Mouse (Mus musculus): ENCODE results near the gene Frmd5.

- TF ChIP-seq CTCF (IDR thresholded peaks at IDR 0.05; ENCODE audit: low read depth) (no peak), EP300 (IDR thresholded peaks at IDR 0.05; ENCODE audit: low read depth) (no peak)
Measured at GRCm38 (mm10) chr2:121852045-121852444, 45.2 kb upstream of the Frmd5 start.
